Mouse (Mus musculus): ENCODE measurements around the gene Slc35e3.

DNA sequence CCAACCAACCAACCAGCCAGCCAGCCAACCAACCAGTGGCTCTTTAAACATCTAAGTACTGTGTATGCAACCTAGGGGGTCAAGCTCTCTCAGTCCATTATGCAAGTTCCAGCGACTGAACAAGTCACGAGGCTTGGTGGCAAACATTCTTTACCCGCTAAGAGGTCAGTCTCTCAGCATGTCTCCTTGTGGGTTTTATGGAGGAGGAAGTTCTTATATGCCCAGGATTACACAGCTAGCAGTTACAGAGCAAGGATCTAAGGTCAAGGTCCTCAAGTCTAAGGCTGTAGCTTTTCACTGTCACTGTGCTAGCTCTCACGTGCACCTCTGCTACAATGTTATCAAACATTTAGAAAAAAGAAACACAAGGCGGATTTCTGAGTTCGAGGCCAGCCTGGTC, 18.4 kb upstream of the Slc35e3 start:
- TF ChIP-seq CTCF (IDR thresholded peaks at IDR 0.05; ENCODE audit: low read depth) (no peak), EP300 (optimal IDR thresholded peaks at IDR 0.05) (no peak)

Measured in stomach, postnatal 0 days (tissue).